15 mouse cellular contexts compared by ENCODE assay signal in the genomic region with DNA sequence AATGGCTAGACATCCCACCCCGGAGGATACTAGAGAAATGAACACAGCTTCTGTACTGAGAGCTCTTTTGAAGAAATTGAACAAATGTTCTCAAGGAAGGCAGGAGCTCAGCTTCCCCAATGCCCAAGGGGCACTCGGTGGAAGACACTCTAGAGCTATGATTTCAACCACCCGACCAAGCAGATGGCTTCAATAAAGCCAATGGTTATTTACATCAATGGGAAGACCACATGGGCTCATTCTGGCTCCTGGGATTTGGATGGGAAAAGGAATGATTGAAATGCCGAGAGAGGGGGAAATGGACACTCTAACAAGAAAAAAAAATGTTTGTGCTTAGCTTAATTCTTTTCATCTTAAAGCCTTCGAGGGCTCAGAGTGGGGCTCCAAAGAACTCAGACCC.
"Had no signal": no experiment of that assay in that cellular context is flagged by ENCODE, and none has a peak within 500 bp of the region (broad histone marks: within the 10 kb centered on the region; RNA-seq: fewer than 3 reads in every experiment).

No protein-coding gene starts in this region.

- H3K9me3 ChIP-seq: limb, embryonic 15.5 days; liver, embryonic 12.5 days; midbrain, embryonic 15.5 days; stomach, embryonic 15.5 days had no signal

- DNase-seq: kidney, adult 18-20 months; kidney, postnatal 10 days; left cerebral cortex, postnatal 4 days; lung, postnatal 4 days; retina, postnatal 1 day; right cerebral cortex, postnatal 4 days; spleen, adult 18-20 months; thymus, adult 2 months; thymus, postnatal 25 days had no signal

- H3K9ac ChIP-seq: limb, embryonic 15.5 days; liver, embryonic 12.5 days; midbrain, embryonic 15.5 days; neural tube, embryonic 13.5 days; stomach, embryonic 15.5 days had no signal

- H3K27ac ChIP-seq: limb, embryonic 15.5 days; liver, embryonic 12.5 days; midbrain, embryonic 15.5 days; neural tube, embryonic 13.5 days; stomach, embryonic 15.5 days had no signal

- H3K27me3 ChIP-seq: limb, embryonic 15.5 days; liver, embryonic 12.5 days; midbrain, embryonic 15.5 days; neural tube, embryonic 13.5 days; stomach, embryonic 15.5 days had no signal

- H3K36me3 ChIP-seq: limb, embryonic 15.5 days; liver, embryonic 12.5 days; midbrain, embryonic 15.5 days; neural tube, embryonic 13.5 days; stomach, embryonic 15.5 days had no signal

- H3K4me1 ChIP-seq: limb, embryonic 15.5 days; liver, embryonic 12.5 days; midbrain, embryonic 15.5 days; neural tube, embryonic 13.5 days; stomach, embryonic 15.5 days had no signal

- H3K4me3 ChIP-seq: limb, embryonic 15.5 days; liver, embryonic 12.5 days; midbrain, embryonic 15.5 days; neural tube, embryonic 13.5 days; stomach, embryonic 15.5 days had no signal

- H3K4me2 ChIP-seq: limb, embryonic 15.5 days; liver, embryonic 12.5 days; midbrain, embryonic 11.5 days; midbrain, embryonic 15.5 days; neural tube, embryonic 13.5 days; stomach, embryonic 15.5 days had no signal

- ATAC-seq: liver, embryonic 12.5 days; midbrain, embryonic 15.5 days had no signal
